Mouse (Mus musculus) urinary bladder, postnatal 10 days (tissue): Measurements from ENCODE around the gene Gm29609.
A peak's percentile ranks its signal among the peaks of the same experiment; 100 is the strongest.
"Not testable (repeated sequence)": the region's sequence is repeated elsewhere in the genome, so short reads cannot be mapped to it uniquely, and the experiment has no call there.

Experiments used
- DNase-seq: peaks from one replicate; pipeline ENCODE4 v3.0.0; 2022; ENCODE audit warnings: low spot score

Gm29609 gene

DNA sequence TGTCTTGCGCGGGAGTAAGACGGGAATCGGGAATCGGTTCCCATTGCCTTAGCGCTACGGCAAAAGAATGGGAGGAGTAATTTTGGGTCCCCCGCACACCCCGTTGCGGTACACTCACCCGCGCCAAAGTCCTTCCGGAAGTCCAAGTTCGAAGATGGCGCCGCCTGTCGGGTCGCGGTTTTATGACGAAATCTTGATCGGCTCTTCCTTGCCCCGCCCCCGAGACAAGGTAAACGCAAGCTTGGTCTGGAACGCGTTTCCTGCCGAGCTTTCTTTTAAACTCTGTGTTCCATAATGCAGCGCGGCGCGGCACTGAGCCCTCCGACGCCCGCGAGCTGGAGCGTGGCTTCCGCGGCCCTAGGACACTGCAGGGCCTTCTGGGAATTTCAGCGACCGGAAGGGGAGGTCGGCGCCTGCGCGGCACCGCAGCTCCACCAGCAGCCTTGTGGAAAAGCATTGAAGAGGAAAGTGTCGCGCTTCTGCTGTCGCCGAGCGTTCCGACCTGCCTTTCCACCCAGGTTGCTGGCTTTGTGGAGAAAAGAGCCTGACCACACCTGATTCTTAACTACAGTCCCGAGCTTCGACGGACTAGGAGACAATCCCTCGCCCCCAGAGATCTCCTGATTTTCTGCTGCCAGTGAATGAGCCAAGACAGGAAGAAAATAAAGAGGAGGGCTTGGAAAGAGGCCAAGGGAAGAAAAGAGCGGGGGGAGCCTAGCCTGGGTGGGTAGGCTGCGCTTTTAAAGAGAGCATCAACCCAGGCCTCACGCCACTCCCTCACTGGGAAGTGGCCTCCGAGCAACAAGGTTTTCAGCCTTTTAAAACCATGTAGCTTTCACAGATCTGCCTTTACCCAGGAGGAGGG lies at the start of gene Gm29609, which contains the start of gene Gtf3c2:
Gene Gm29609 (minus strand): TSS at position 146 of the 865 bp plus-strand sequence.
Gene Gtf3c2 (minus strand): TSS at position 379 of the 865 bp plus-strand sequence.
- DNase-seq: peak; percentile 80

DNA sequence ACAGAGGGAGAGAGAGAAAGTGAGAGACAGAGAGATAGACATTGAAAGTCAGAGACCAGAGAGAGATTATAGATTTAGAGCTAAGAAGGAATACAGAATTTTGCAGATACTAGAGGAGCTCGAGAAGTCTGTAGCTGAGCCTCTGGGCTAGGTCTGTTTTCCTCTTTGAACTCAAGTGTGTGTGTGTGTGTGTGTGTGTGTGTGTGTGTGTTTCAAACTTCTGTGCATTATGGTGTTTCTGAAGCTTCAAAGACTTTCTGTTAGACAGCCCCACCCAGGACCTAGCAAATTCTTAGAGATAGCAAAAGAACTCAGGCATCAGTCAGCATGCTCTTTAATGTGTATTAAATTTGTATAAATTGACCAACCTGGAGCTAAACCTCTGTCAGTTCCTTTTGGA lies 46.9 kb upstream of the Gm29609 start:
- no peak for DNase-seq

DNA sequence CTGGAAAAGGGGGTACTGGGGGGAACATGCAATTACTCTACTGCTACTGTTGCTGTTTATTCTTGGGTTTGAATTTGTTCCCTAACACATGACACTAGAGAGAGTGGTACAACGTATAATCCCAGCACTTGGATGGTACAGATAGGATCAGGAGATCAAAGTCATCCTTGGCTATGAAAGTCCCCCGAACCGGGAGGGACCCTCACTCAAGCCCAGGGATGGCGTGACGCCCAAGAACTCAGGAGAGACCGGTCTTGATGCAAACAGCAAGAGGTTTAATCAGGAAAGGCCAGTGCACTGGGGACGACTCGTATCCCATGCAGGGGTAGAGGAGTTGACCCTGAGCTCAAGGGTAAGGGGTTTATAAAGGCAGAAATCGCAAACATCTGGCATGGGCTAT lies 43.0 kb upstream of the Gm29609 start:
- DNase-seq: no peak

DNA sequence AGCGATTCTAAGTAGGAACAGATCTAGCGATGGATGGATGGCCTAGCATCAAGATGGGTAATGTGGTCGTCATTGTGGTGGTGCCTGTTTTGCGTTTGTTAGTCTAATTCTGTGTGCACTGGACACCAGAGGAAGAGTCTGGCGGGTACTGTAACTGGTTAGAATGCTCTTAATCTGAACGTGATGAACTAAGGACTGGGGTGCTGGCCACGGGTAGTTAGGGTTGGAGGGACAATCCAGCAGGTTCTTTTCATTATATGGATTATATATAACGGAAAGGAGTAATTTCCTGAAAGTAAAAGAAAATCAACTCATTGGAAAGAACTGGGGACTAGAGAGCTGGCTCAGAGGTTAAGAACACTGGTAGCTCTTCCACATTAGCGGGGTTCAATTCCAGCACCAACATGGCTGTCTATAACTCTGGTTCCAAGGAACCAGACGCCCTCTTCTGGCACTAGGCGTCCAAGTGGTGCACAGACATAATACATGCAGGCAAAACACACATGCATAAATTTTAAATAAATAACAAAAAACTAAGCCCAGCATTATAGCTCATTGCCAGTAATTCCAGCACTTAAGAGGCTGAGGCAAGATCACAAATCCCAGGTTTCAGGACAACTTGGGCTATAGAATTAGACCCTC lies 41.7 kb upstream of the Gm29609 start:
- DNase-seq: no peak

DNA sequence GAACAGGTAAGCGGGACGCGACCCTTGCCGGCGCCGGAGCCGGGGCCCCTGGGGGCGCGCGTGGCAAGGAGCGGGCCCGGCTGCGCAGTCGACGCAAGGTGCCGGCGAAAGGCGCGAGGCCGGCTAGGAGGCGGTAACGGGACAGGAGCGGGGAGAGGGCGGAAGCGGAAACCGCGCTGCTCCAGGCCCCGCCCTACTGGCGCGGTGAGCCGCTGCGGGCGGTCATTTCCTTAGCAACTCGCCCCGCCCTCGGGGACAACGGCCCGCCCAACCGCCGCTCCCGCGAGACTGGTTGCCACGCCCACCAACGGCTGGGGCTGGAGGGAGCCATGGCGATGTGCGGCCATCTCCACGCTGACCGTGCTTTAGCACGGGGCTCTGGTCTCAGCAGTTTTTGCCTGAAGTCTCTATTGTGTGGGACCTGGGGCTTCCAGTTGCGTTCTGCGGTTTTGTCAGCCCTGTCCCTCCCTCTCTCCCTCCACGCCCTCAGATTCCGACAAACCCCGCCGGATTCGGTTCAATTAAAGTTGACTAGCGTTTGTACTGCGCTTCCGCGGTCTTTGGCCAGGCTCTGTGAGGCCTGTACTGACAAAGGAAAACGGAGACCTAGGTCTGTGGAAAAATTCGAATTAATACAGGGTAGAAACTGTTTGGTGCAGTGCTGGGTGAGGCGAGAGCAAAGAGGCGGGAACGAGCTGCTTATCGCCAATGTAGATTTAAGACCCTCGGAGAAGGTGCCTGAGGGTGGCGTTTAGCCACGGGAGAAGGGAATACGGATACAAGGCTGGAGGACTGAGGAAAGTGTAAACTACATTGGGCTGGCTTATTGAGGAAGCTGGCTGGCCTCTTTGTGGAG lies 41.0 kb upstream of the Gm29609 start, which contains the start of gene Ppm1g:
Gene Ppm1g (minus strand): TSS at position 240 of the 856 bp plus-strand sequence.
- peak; percentile 94 for DNase-seq

DNA sequence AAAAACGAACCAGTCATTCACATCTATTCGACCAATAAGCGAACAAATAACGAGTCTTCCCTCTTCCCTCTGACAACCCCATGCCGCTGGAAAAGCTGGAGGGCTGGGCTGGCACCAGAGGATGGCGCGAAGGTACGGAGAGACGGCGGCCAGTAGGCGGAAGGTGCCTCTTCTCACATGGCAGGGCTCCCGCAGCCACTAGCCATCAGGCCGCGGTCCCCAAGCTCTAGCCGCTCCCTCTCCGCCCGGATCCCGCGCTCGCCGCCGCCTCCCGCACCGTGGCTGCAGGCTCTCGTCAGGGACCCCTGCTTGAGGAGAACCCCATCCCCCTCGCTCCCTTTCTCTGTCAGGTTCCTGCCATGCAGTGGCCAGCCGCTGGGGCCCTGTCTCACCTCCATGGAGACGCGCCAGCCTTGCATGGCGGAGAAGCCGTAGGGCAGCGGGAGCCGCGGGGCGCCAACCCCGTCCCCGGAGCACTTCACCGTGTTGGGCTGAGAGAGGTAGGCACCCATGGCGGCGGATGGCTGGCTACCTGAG lies 40.3 kb upstream of the Gm29609 start:
- DNase-seq: no peak

DNA sequence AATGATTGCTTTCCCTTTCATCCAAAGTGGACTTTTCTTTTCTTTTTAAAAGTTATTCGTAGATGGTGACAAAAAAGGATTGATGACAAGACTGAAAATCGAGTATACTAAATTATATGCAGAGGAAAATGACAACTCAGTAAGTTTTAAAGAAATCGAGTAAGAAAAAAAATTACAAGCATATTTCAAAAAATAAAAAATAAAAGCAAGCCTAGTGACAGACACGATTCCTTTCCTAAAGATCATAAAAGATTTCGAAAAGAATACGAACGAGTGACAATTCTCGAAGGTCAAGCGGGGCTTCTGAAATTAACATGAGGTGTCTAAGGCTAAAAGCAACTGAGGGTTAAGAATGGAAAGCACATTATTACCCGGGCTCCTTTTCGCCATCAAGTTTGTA lies 39.8 kb upstream of the Gm29609 start:
- DNase-seq: no peak

DNA sequence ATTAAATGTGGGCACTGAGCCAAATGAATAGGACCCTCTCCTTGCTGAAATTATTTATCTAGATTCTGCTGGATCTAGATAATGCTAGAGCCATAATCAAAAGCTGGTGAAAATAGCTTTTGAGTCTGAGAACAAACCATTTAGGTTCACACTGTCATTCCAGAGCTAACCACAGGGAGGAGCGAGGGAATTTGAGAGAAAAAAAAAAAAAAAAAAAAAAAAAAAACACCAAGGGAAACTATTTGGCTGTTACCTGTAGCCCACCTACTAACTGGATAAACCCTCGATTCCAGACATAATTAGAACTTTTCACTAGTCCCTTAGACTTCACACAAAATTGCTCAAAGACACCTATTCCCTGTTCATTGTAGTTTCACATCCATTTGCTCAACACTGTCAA lies 39.4 kb upstream of the Gm29609 start:
- DNase-seq: no peak

DNA sequence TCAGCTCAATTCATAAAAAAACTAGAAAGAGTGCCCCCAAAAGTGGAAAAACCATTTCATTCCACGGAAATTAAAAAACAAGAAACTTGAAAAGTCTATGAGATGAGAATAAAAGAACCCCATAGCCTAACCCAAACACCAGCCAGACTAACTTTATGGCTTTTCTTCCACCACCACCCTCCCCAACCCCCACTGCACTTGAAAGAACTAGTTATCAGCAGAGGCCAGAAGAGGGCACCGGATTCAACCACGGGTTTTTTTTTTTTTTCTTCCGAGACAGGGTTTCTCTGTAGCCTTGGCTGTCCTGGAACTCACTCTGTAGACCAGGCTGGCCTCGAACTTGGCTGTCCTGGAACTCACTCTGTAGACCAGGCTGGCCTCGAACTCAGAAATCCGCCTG lies 38.6 kb upstream of the Gm29609 start:
- no peak for DNase-seq

DNA sequence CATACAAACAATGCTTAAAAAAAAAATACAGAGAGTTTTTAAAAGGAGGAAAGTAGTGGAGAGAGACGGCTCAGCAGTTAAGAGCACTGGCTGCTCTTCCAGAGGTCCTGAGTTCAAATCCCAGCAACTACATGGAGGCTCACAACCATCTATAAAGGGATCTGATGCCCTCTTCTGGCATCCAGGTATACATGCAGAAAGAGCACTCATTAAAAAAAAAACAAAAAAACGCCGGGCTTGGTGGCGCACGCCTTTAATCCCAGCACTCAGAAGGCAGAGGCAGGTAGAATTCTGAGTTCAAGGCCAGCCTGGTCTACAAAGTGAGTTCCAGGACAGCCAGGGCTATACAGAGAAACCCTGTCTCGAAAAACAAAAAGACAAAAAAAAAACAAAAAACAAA lies 36.8 kb upstream of the Gm29609 start:
- not testable (repeated sequence) for DNase-seq

DNA sequence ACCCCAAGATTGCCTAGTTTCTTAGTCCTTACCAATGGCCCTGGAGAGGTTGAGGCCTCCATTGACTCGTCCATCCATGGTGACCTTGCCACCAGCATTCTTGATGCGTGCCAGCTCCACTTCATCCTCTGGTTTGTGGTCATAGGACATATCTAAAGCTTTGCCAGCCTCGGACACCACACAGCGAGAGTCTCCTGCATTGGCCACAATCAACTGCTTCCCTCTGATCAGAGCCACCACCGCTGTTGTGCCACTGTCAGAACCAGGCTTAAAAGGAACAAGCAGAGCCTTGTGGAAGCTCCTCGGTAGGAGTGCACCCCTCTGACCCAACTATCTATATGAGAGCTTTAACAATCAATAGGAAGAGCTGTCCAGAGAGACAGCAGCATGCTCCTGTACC lies 24.7 kb upstream of the Gm29609 start:
- no peak for DNase-seq

DNA sequence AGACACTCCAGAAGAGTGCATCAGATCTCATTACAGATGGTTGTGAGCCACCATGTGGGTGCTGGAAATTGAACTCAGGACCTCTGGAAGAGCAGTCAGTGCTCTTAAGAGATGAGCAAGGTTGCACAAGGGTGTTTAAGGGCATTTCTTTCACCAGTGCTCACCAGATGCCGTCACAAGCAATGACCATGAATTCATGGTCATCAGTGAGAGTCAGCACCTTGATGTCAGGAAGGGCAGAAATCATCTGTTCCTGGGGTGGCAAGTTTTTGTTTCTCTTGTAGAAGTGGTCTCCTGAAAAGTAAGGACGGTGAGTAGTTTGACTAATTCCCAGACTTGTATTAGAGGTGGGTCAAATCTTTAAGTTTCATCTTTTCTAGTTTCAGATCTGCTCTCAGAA lies 24.2 kb upstream of the Gm29609 start:
- no peak for DNase-seq

DNA sequence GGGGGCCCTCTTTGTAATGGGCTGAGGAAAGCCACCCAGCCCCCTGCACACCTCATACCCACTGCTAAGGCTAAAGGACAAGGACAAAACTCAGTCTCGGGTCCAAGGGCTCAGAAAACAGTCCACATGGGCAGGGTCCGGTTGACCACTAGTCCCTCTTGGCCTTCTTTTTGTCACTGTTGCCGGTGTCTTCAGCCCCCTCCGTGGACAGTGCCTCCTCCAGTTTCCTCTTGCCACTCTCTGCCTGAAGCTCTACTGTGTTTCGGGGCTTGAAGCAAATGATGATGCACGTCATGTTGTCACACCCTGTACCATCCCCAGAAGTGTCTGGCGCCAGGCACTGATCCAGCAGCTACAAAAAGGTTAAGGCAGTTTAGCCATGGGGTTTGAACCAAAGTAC lies 23.2 kb upstream of the Gm29609 start:
- no peak for DNase-seq

DNA sequence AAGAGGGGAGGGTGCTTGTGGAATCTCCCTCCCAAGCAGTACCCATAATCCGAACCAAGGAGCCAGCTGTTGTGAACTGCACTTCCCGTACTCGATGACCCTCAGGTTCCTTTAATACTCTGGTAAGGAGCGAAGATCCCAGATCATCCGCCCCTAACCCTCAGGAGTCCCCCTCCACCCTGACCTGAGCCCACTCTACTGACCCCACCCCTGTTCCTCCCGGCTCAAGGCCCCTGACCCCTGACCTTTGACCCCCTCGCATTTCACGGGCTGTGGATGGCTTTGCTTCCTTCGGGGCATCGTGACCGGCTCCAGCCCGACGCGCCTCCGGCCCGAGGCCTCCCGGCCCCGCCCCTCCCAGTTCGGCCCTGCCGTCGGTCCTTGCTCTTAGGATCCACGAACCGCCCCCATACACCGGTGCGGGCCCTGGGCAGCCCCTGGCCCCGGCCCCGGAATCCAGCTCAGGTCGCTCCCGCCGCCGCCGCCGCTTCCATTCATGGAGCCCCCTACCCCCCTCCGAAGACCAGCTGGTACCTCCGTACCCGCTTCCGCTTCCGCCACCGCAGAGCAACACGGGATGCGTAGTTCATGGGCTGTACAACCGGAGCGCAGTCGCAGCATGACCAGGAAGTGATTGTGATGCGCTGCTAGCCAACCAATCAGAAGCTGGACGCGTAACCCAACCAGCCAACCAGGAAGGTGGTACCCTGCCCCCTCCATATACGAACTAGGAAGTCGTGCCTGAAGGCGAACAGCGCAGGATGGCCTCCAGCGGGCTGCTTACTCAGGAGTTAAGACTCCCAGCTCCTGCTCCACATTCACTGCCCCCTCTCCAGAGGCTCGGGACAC lies 22.3 kb upstream of the Gm29609 start, which contains the start of gene Zfp513:
Gene Zfp513 (minus strand): TSS at position 562 of the 849 bp plus-strand sequence.
- DNase-seq: peak; percentile 81

DNA sequence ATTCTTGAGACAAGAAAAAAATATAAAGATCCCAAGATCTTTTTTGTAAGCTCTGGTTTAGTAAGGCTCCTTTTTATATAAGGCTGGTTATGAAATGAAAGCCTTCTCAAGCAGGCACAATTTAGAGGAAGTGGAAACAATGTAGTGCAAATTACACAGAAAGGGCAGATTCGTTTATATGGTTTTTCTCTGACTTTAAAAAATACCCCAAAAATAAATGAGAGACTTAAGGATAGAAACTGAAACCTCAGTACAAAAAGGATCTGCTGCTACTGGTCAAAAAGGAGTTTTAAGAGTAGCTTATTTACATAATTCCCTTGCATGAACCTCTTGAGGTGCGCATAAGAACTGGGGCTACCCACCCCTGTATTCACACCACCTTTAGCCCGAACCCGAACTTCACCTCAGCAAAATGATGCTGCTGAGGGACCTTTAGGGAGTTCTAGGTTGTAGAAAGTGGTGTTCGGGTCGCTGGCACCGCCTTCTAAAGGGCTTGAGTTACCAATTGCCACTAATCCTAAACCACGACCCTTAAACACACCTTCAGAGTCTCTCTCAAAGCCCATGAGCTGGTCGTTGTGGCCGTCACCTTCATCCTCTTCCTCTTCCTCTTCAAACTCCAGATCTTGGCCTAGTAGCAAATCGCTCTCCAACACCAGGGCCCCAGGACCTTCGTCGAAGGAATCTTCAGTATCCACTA lies 21.5 kb upstream of the Gm29609 start:
- DNase-seq: no peak

DNA sequence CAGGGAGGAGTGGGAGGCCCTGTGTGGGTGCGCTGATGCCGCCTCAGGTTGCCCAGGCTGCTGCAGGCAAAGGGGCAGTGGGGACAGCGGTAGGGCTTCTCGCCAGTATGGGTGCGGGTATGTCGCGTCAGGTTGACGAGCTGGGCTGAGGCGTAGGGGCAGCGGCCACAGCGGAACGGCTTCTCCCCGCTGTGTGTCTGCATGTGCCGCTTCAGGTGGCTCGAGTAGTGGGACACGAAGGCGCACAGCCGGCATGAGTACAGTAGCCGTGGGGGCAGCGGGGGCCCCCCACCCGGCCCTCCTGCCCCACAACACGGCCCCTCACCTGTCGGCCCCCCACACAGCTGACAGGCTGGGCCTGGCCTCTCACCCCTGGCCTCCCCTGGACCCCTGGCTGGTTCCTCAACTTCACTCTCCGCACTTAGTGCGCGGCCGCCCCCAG lies 20.6 kb upstream of the Gm29609 start:
- DNase-seq: no peak

DNA sequence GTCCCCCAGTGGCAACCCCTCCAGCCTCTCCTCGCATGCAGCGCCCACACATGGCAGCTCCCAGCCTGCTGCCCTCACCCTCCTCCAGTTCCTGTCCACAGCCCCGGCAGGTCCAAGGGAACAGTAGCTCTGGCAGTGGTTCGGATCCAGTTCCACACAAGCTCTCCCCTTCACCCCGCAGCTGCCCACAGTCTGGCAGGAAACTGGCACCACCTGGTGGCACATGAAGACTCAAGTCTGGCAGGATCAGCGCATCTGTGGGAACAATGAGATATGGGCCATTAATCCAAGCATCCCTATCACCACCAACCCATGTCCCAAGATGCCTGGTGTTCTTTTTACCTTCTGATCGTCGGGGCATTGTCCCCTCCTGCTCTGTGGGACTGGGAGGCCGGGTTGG lies 20.2 kb upstream of the Gm29609 start:
- no peak for DNase-seq

DNA sequence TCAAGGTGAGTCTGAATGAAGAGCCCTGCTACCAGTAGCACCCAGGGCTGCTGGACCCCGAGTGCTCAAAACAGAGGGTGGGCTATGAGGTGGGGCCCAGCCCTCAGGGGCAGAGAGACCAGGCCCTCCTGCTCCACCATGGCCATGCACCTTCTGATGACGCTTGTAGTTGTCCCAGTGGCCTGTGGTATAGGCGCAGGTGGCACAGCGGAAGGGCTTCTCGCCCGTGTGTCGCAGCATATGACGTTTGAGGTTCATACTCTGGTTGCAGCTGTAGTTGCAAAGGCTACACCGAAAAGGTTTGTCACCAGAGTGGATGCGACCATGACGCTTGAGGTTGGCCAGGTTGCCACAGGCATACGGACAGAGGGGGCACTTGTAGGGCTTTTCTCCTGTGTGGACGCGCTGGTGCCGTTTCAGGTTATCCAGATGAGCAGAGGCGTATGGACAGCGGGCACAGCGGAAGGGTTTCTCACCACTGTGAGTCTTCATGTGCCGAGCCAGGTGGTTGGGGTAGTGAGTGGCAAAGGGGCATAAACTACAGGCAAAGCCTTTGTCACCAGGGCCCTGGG lies 19.7 kb upstream of the Gm29609 start:
- DNase-seq: no peak

DNA sequence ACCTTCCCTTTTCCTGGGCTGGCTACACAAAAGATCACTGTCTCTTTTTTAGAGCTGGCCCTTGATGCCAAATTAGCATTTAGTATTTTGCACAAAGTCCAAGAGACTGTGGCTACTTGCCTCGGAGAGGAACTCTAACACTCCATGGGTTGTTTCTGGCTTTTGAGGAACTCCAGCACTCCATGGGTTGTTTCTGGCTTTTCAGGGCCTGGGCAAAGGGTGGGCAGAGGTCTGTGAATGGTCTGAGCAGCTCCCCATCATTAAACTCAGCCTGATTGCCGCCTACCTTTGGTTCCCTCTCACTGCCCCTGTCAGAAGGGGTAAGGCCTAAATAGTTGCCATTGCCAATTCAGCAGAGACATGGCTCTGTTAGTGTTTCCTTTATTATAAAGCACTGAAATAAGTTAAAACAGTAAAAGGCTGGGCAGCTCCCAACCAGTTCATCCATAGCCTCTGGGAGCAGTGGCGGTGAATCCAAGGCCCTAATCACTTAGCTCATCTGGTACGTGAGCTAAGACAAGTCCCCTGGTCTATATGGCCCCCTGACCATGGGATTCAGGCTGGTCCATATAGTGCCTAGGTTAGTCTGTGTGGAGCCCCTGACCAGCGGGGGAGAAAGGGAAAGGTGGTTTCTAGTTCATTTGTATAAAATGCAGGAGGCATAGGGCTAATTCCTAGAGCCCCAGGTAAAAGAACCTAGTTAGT lies 19.1 kb upstream of the Gm29609 start:
- DNase-seq: no peak
